Mouse (Mus musculus): ENCODE measurements around the gene Crabp2. TPM values are rescaled to one million over a fixed set of nuclear protein-coding genes. Genes with fewer than 3 reads are reported as not detected.

Gene Crabp2
- total RNA-seq, 2 experiments from 2014 or later: not detected

Other genes with a start within 250 kb of the Crabp2 start
- gene Lrrc71, start 200.0 kb upstream of the Crabp2 start, total RNA-seq (2015): not detected in 2 replicates
- gene Lrrc71, start 200.0 kb upstream of the Crabp2 start, total RNA-seq (2017): 0.03 TPM in 1 of 2 replicates, not detected in the other
- gene Ntrk1, start 153.5 kb upstream of the Crabp2 start, total RNA-seq (2015): not detected in 2 replicates
- not detected in 2 replicates for gene Ntrk1, start 153.5 kb upstream of the Crabp2 start, total RNA-seq (2017)
- gene Insrr, start 151.7 kb upstream of the Crabp2 start, total RNA-seq (2015): 0.05 TPM in 1 of 2 replicates, not detected in the other
- gene Insrr, start 151.7 kb upstream of the Crabp2 start, total RNA-seq (2017): not detected in 2 replicates
- 3.4 and 4.3 TPM in 2 replicates for gene Pear1, start 124.4 kb upstream of the Crabp2 start, total RNA-seq (2015)
- gene Pear1, start 124.4 kb upstream of the Crabp2 start, total RNA-seq (2017): 0.46 and 3.4 TPM in 2 replicates
- gene Sh2d2a, start 101.9 kb upstream of the Crabp2 start, total RNA-seq (2015): 0.12 TPM in 1 of 2 replicates, not detected in the other
- gene Sh2d2a, start 101.9 kb upstream of the Crabp2 start, total RNA-seq (2017): not detected in 2 replicates
- 24.5 and 25.6 TPM in 2 replicates for gene Prcc, start 63.1 kb upstream of the Crabp2 start, total RNA-seq (2015)
- gene Prcc, start 63.1 kb upstream of the Crabp2 start, total RNA-seq (2017): 28.9 and 31.3 TPM in 2 replicates
- gene Hdgf, start 42.3 kb upstream of the Crabp2 start, total RNA-seq (2015): 281 and 308 TPM in 2 replicates
- gene Hdgf, start 42.3 kb upstream of the Crabp2 start, total RNA-seq (2017): 348 and 456 TPM in 2 replicates
- gene Mrpl24, start 29.2 kb upstream of the Crabp2 start, total RNA-seq (2015): 157 and 195 TPM in 2 replicates
- 119 and 137 TPM in 2 replicates for gene Mrpl24, start 29.2 kb upstream of the Crabp2 start, total RNA-seq (2017)
- gene Isg20l2, start 18.4 kb upstream of the Crabp2 start, total RNA-seq (2015): 45.2 and 51.0 TPM in 2 replicates
- 41.1 and 51.0 TPM in 2 replicates for gene Isg20l2, start 18.4 kb upstream of the Crabp2 start, total RNA-seq (2017)
- gene Rrnad1, start 17.9 kb upstream of the Crabp2 start, total RNA-seq (2015): 10.3 and 11.1 TPM in 2 replicates
- gene Rrnad1, start 17.9 kb upstream of the Crabp2 start, total RNA-seq (2017): 13.2 and 16.2 TPM in 2 replicates
- gene Nes, start 22.4 kb downstream of the Crabp2 start, total RNA-seq (2015): 0.02 TPM in 1 of 2 replicates, not detected in the other
- gene Nes, start 22.4 kb downstream of the Crabp2 start, total RNA-seq (2017): 0.20 TPM in 1 of 2 replicates, not detected in the other
- not detected in 2 replicates for gene Bcan, start 51.6 kb downstream of the Crabp2 start, total RNA-seq (2015)
- not detected in 2 replicates for gene Bcan, start 51.6 kb downstream of the Crabp2 start, total RNA-seq (2017)
- not detected in 2 replicates for gene Hapln2, start 78.9 kb downstream of the Crabp2 start, total RNA-seq (2015)
- not detected in 2 replicates for gene Hapln2, start 78.9 kb downstream of the Crabp2 start, total RNA-seq (2017)
- 34.2 and 38.7 TPM in 2 replicates for gene Gpatch4, start 94.4 kb downstream of the Crabp2 start, total RNA-seq (2015)
- gene Gpatch4, start 94.4 kb downstream of the Crabp2 start, total RNA-seq (2017): 49.2 and 51.8 TPM in 2 replicates
- 44.2 and 67.8 TPM in 2 replicates for gene Naxe, start 109.8 kb downstream of the Crabp2 start, total RNA-seq (2015)
- 39.6 and 41.4 TPM in 2 replicates for gene Naxe, start 109.8 kb downstream of the Crabp2 start, total RNA-seq (2017)
- not detected in 2 replicates for gene Ttc24, start 129.6 kb downstream of the Crabp2 start, total RNA-seq (2015)
- not detected in 2 replicates for gene Ttc24, start 129.6 kb downstream of the Crabp2 start, total RNA-seq (2017)
- 14.1 and 14.2 TPM in 2 replicates for gene Iqgap3, start 133.3 kb downstream of the Crabp2 start, total RNA-seq (2015)
- 21.4 and 22.0 TPM in 2 replicates for gene Iqgap3, start 133.3 kb downstream of the Crabp2 start, total RNA-seq (2017)
- gene Mef2d, start 193.7 kb downstream of the Crabp2 start, total RNA-seq (2015): 82.5 and 95.7 TPM in 2 replicates
- gene Mef2d, start 193.7 kb downstream of the Crabp2 start, total RNA-seq (2017): 49.6 and 52.8 TPM in 2 replicates

Data from megakaryocyte progenitor cell, adult 5-6 weeks (primary cell).